Mouse (Mus musculus) heart, embryonic 15.5 days (tissue): ENCODE measurements around the gene Abcg2. TPM values are rescaled to one million over a fixed set of nuclear protein-coding genes. Genes with fewer than 3 reads are reported as not detected.
"Not testable (repeated sequence)": the region's sequence is repeated elsewhere in the genome, so short reads cannot be mapped to it uniquely, and the experiment has no call there.

Experiments
- ATAC-seq: fragments of 200-750 bp; cut with Nextera tagmentation; replicated peaks from 2 replicates; pipeline ENCODE4 v1.8.0; 2017; ENCODE audit warnings: low read depth, moderate TSS enrichment; ENCODE audit not compliant: insufficient number of reproducible peaks, insufficient read depth, low FRiP score
- H3K27ac ChIP-seq: fragments of 300-500 bp; sonication (generic); 2 replicates; pipeline ENCODE4 v1.5.1; 2015; ENCODE audit warnings: mild to moderate bottlenecking, inconsistent platforms
- H3K27me3 ChIP-seq: fragments of 300-500 bp; sonication (generic); 2 replicates; pipeline ENCODE4 v1.6.1; 2015; ENCODE audit warnings: inconsistent platforms
- H3K36me3 ChIP-seq: fragments of 300-500 bp; sonication (generic); 2 replicates; pipeline ENCODE4 v1.6.1; 2015; ENCODE audit warnings: mild to moderate bottlenecking, inconsistent platforms
- H3K4me1 ChIP-seq: fragments of 300-500 bp; sonication (generic); replicated peaks from 2 replicates; pipeline ENCODE4 v1.6.1; 2015; ENCODE audit warnings: inconsistent platforms
- H3K4me2 ChIP-seq: fragments of 300-500 bp; sonication (generic); 2 replicates; pipeline ENCODE4 v1.6.1; 2015; ENCODE audit warnings: inconsistent platforms, mild to moderate bottlenecking, moderate library complexity
- H3K4me3 ChIP-seq: fragments of 300-500 bp; sonication (generic); 2 replicates; pipeline ENCODE4 v1.5.1; 2015; ENCODE audit warnings: mild to moderate bottlenecking, inconsistent platforms
- H3K9ac ChIP-seq: fragments of 300-500 bp; sonication (generic); 2 replicates; pipeline ENCODE4 v1.6.1; 2015; ENCODE audit warnings: mild to moderate bottlenecking, inconsistent platforms
- H3K9me3 ChIP-seq: fragments of 300-500 bp; sonication (generic); replicated peaks from 2 replicates; pipeline ENCODE4 v1.6.1; 2016; ENCODE audit warnings: inconsistent platforms
- WGBS: fragments of 180-500 bp; shearing (Covaris S2); methylation state at CpG from one replicate; pipeline ENCODE4 v1.1.7; 2015; ENCODE audit warnings: mixed read lengths; 5-methylcytosine and 5-hydroxymethylcytosine counted together
- polyA plus RNA-seq: library from polyadenylated mRNA; unstranded; fragments of >200 nt; fragmentation: Nextera tagmentation; extraction: Ambion mirVana; gene quantifications from 2 replicates; pipeline ENCODE4 v1.2.1, GENCODE M21; 2015

Abcg2 gene
- polyA plus RNA-seq = 53.4 and 56.5 TPM in 2 replicates

DNA sequence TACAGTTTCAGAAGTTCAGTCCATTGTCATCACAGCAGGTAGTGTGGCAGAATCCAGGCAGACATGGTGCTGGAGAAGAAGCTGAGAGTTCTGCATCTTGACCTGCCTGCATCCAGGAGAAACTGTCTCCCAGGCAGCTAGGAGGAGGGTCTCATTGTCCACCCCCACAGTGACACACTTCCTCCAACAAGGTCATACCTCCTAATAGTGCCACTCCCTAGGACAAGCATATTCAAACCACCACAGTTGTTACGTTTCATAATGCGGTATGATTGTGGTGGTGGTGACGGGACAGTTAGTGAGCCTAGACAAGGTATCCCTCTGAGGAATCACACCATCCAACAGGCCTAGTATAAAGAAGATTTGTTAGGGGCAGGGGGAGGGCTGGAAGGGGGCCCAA lies at the start of gene Abcg2:
TSS of gene Abcg2 (plus strand) at position 301 of the 400 bp plus-strand sequence.
- ATAC-seq, H3K4me2 ChIP-seq, H3K36me3 ChIP-seq, H3K27ac ChIP-seq, H3K4me3 ChIP-seq, H3K9me3 ChIP-seq, H3K27me3 ChIP-seq, H3K4me1 ChIP-seq, H3K9ac ChIP-seq: not testable (repeated sequence)
- 81% methylated on average over 3 of the region's 3 CpGs for WGBS

DNA sequence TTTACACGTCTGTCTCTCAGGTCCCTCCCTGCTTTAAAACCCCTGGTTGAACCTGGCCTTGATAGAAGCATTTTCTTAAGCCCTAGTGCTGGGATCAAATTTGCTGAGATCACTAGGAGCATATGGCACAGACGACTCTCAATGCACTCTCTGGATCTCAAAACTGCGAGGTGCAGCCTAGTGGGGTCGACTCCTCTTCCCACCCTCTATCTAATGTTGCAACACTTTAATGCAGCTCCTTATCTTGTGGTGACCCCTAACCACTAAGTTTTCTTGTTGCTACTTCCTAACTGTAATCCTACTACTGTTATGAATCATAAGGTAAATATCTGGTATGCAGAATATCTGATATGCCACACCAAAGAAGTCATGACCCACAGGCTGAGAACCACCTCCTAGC lies 44.1 kb upstream of the Abcg2 start:
- not testable (repeated sequence) for H3K27me3 ChIP-seq, H3K9ac ChIP-seq, H3K9me3 ChIP-seq, H3K4me2 ChIP-seq, H3K36me3 ChIP-seq, H3K27ac ChIP-seq, H3K4me3 ChIP-seq, ATAC-seq, H3K4me1 ChIP-seq
- 51% methylated on average over 4 of the region's 4 CpGs for WGBS

DNA sequence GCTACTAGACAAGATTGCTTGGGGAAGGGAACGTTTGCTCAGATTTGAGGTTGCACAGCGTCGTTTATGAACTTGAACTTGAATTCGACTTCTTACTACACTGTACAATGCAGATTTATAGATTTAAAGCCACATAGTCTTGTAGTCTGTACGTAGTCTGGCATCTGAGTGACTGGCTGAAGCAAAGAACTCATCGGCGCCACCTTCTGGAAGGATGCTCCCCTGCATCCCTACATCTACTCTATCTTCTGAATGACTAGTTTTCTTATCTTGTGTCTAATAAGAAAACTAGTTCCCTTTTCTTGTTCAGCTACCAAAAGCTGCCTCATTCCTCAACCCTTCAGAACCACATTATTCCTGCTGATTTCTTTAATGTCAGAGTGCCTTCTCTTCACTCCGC lies 41.5 kb upstream of the Abcg2 start:
- not testable (repeated sequence) for H3K27me3 ChIP-seq, H3K27ac ChIP-seq, ATAC-seq, H3K36me3 ChIP-seq, H3K4me3 ChIP-seq, H3K9me3 ChIP-seq, H3K9ac ChIP-seq, H3K4me1 ChIP-seq, H3K4me2 ChIP-seq
- 61% methylated on average over 8 of the region's 8 CpGs for WGBS

- ATAC-seq, H3K36me3 ChIP-seq, H3K27me3 ChIP-seq, H3K9me3 ChIP-seq, H3K9ac ChIP-seq, H3K4me2 ChIP-seq, H3K27ac ChIP-seq, H3K4me1 ChIP-seq, H3K4me3 ChIP-seq: not testable (repeated sequence)
- WGBS = 17% methylated on average over 2 of the region's 2 CpGs
Measured at GRCm38 (mm10) chr6:58544971-58545370, 39.4 kb upstream of the Abcg2 start.

GRCm38 (mm10) chr6:58546050-58546449 lies 38.3 kb upstream of the Abcg2 start:
- H3K27me3 ChIP-seq, ATAC-seq, H3K4me3 ChIP-seq, H3K4me2 ChIP-seq, H3K9me3 ChIP-seq, H3K9ac ChIP-seq, H3K36me3 ChIP-seq, H3K4me1 ChIP-seq, H3K27ac ChIP-seq: not testable (repeated sequence)
- WGBS = 37% methylated on average over 5 of the region's 5 CpGs

- no peak overlapping the region for H3K27ac ChIP-seq
- no peak overlapping the region for H3K4me3 ChIP-seq
- no peaks in the 10 kb centered on the region for H3K27me3 ChIP-seq
- no peak overlapping the region for H3K9ac ChIP-seq
- ATAC-seq = no peak
- H3K36me3 ChIP-seq = no peaks in the 10 kb centered on the region
- H3K4me2 ChIP-seq = no peak overlapping the region
- WGBS = 2% methylated on average over 4 of the region's 4 CpGs
- no peaks in the 10 kb centered on the region for H3K4me1 ChIP-seq
- no peaks in the 10 kb centered on the region for H3K9me3 ChIP-seq
Measured at GRCm38 (mm10) chr6:58546816-58547215, 37.5 kb upstream of the Abcg2 start.

DNA sequence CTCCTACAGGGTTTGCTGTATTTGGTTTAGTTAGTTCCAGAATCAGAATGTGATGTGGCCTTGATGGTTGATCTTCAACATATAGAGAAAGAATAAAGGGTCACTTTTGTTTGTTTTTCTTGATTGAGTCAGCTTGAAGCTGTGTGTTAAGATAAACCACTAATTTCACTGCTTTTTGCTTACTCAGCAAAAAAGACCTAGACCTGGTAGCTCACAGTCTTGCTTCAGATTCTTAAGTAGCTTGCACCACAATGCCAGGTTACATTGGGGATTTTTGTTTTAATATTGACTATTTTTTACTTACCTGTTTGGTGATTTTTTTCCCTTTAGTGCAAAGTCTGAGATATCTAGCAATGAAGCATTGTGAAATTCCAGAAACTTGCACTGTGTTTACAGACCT lies 30.5 kb upstream of the Abcg2 start:
- H3K9me3 ChIP-seq, H3K36me3 ChIP-seq, H3K4me3 ChIP-seq, H3K27ac ChIP-seq, H3K9ac ChIP-seq, ATAC-seq, H3K4me1 ChIP-seq, H3K27me3 ChIP-seq, H3K4me2 ChIP-seq: not testable (repeated sequence)

DNA sequence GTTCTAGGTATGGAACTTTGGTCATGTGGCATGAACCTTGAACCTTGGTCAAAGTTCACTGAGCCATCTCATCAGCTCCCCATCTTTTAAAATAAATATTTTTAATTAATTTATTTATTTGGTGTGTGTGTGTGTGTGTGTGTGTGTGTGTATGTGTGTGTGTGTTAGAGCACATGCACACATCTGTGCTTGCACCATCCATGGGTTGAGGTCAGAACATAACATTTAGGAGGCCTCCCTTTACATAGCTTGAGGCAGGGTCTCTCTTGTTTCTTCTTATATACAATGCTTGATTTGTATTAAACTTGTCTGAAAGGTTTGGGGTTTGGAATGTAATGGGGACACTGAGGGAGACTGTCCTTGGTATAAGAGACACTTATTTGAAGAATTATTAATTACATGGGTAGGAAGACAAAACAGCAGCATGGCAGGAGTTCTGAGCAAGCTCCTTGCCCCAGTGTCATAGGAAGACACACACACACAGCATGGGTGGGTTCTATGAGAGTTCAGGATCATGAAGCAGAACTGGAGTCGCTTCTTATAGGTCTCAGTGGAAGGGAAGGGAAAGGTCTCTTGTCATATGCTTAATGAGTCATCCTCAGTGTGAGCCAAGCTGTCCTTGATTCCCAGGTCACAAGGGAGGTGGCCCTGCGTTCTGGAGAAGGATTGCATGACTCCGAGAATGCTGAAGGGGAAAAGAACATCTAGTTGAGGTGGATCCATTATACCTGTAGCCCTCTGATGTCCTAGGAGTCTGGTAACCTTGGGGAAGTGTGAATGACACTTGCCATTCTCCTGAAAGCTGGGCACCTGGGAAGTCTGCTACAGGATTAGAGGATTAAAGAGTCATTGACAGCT lies 9.9 kb downstream of the Abcg2 start:
- not testable (repeated sequence) for H3K27me3 ChIP-seq, H3K36me3 ChIP-seq, H3K4me1 ChIP-seq, H3K4me2 ChIP-seq, H3K4me3 ChIP-seq, H3K9me3 ChIP-seq, H3K27ac ChIP-seq, H3K9ac ChIP-seq
- peak; percentile 44; the same call in 1 of the 2 replicates for ATAC-seq
- WGBS = 38% methylated on average over 3 of the region's 3 CpGs

- 9% methylated on average over 9 of the region's 9 CpGs for WGBS
- not testable (repeated sequence) for ATAC-seq
Measured at GRCm38 (mm10) chr6:58595639-58596293, 11.4 kb downstream of the Abcg2 start.

GRCm38 (mm10) chr6:58596294-58596653 lies 12.0 kb downstream of the Abcg2 start:
- Histone ChIP-seq H3K4me3 (peak overlapping the region; percentile 45), H3K9ac (peak overlapping the region; percentile 44), H3K27ac (peak overlapping the region; percentile 79), H3K36me3 (no peaks in the 10 kb centered on the region), H3K4me1 (peaks cover 12% of the 10 kb centered on the region), H3K27me3 (no peaks in the 10 kb centered on the region), H3K9me3 (no peaks in the 10 kb centered on the region), H3K4me2 (peak overlapping the region; percentile 55)
- peak; percentile 81 for ATAC-seq
- WGBS = 15% methylated on average over 16 of the region's 16 CpGs

More at GRCm38 (mm10) chr6:58595639-58596293, 11.4 kb downstream of the Abcg2 start:
- H3K9me3 ChIP-seq, H3K36me3 ChIP-seq, H3K27me3 ChIP-seq: not testable (repeated sequence)
- H3K4me1 ChIP-seq = peaks cover 12% of the 10 kb centered on the region
- peak overlapping the region; percentile 44; the same call in 1 of the 2 replicates for H3K9ac ChIP-seq
- H3K4me2 ChIP-seq = peak overlapping the region; percentile 55
- peak overlapping the region; percentile 79 for H3K27ac ChIP-seq
- peak overlapping the region; percentile 45 for H3K4me3 ChIP-seq

- not testable (repeated sequence) for H3K4me3 ChIP-seq, H3K4me2 ChIP-seq, H3K9ac ChIP-seq, H3K36me3 ChIP-seq, H3K27me3 ChIP-seq, H3K9me3 ChIP-seq
- Histone ChIP-seq H3K4me1 (peaks cover 22% of the 10 kb centered on the region), H3K27ac (peak overlapping the region; percentile 31)
- ATAC-seq = 0 out of 2 replicates have a peak, but pooled peaks have one; percentile 37
- WGBS = 19% methylated on average over 1 of the region's 1 CpGs
Measured at GRCm38 (mm10) chr6:58602119-58602518, 17.8 kb downstream of the Abcg2 start.

DNA sequence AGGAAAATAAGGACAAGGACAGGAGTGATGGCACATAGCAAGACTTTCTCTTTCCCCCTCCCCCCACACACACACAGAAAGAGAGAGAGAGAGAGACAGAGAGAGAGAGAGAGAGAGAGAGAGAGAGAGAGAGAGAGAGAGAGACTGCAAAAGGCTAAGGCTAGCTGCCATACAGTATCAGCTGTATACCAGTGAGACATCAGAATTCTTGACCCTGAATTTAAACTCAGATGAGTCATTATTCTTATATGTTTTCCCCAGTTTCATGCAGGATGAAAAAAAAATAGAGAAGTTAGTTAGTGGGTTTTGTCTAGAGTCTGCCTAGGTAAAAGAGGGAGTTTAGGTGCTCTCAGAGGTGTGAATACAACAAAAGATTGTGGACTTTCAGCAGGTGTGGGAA lies 18.7 kb downstream of the Abcg2 start:
- ATAC-seq, H3K9ac ChIP-seq, H3K27me3 ChIP-seq, H3K36me3 ChIP-seq, H3K9me3 ChIP-seq, H3K27ac ChIP-seq, H3K4me2 ChIP-seq, H3K4me3 ChIP-seq: not testable (repeated sequence)
- peaks cover 17% of the 10 kb centered on the region for H3K4me1 ChIP-seq
